Mouse (Mus musculus): ENCODE data around the gene Frat2.

Gene Frat2

GRCm38 (mm10) chr19:41816915-41817314 is 31.0 kb downstream of the Frat2 start:
- no peak for DNase-seq

GRCm38 (mm10) chr19:41816410-41816809 is 31.5 kb downstream of the Frat2 start:
- DNase-seq = no peak

GRCm38 (mm10) chr19:41813374-41813773 is 34.6 kb downstream of the Frat2 start:
- no peak for DNase-seq

DNA sequence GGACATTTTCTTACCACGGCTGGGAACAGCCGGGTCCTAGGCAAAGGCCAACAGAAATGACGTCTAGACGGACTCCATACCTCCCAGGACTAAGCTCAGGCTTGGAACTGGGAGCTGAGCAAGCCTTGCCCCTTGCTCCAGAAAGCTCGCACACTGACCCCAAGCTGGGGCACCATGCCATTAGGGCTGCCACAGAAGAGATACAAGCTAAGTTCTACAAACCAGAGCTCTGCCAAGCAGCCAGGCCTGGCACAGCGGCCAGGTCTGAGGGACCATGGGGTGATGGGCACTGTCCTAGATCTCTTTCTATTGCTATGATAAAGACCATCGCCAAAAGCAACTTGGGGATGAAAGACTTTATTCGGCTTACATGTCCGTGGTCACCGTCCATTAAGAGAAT is 35.4 kb downstream of the Frat2 start:
- DNase-seq = no peak

DNA sequence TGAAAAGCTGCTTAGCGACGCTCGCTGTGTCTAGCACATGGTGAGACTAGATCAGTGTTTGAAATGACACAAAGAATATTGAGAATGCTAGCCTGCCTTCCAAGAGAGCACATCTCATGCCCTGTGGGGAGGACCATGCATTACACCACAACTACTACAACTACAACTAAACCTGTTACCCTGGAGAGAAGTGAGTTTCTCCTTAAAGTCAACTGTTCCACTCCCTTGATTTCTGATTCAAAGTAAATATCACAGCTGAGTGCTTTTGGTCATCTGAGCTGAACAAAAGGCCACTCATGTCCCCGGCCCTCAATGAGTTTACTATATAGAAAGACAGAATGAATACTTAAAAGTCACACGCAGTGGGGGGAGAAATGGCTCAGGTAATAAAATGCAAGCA is 37.9 kb downstream of the Frat2 start:
- DNase-seq = no peak

DNA sequence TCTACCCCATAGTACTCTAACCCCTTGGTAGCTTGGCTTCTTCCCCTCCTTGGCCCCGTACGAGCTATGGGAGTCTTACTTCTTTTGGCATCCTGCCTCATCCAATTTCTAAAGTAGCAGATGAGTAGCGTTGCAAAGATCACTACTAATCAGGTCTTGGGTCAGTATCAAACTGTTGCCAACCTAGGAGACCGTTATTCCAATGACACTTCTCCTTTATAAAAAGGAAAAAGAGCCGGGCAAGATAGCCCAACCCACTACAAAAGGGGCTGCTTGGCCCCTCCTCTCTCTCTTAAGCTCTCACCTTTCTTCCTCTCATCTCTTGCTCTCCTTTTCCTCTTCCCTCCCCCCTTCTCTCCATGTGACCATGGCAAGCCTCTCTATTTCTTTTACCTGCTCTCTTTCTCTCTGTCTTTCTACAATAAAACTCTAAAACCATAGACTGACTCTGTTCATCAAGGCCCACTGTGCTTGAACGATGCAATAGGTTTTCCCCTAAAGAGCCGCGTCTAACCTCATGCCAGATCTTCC is 39.8 kb downstream of the Frat2 start:
- no peak for DNase-seq

GRCm38 (mm10) chr19:41807497-41807896 is 40.4 kb downstream of the Frat2 start:
- no peak for DNase-seq

- no peak for DNase-seq
Observed at GRCm38 (mm10) chr19:41805831-41806230, 42.1 kb downstream of the Frat2 start.

GRCm38 (mm10) chr19:41803322-41803721 is 44.6 kb downstream of the Frat2 start:
- peak; percentile 47 for DNase-seq

DNA sequence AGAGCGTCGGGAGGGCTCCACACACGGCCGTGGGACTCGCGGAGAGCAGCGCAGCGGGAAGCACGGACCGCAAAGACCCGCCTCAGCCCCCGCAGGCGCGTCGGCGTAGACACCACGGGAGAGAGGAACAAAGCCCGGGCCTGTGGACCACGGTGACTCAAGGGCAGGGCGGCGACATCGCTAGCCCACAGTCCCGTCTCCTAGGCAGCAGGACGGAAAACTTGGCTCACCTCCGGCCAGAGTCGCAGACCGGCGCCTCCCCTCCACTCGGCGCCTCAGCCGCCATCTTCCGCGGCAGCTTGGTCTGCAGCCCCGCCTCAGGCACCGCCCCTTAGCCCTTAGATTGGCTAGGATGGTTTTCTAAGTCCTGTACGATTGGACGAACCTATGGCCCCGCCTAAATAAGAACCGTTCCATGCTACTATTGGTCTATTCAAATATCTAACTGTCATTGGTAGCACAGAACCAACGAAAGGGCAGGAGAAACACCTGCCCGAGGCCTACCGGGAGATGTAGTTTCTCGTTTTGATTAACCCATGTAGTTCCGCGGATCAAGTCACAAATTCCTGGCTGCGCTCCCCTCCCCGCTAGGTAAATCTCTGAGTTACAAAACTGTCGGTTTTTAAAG is 46.1 kb downstream of the Frat2 start, which contains the start of gene Arhgap19:
Arhgap19 (minus strand) TSS at position 306 of the 628 bp plus-strand sequence.
- DNase-seq = peak; percentile 98

DNA sequence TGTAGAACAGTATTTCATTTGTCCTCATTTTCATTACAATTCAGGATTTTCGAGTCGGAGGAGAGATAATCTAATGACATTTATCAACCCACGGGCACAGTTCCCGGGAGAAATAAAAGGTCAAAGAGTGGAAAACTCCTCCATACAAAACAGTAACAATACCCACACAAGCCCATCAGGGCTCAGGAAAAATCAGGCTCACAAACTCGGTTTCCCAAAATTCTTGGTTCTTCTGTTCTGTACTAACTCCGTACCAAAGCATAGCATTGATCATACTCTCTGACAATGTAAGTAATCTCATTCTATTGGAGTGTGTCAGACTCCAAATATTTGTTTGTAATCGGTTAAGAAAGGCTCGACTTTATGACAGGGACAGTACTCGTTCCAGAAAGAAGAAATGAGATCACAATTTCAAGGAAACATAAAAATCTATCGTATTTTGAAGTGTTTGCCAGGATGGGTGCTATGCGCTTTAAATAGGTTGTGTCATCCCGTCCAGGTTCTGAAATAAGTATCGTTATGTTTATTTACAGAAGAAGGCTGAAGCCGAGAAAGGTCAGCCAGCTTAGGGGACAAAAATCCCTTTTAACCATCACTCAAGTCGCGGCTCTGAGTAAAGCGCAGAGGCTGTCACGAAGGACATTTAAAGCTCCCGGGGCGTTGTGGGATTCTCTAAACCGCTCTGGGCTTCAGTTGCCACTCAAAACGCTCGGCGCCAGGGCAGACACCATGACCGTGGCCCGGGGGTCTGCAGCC is 46.8 kb downstream of the Frat2 start:
- no peak for DNase-seq

DNA sequence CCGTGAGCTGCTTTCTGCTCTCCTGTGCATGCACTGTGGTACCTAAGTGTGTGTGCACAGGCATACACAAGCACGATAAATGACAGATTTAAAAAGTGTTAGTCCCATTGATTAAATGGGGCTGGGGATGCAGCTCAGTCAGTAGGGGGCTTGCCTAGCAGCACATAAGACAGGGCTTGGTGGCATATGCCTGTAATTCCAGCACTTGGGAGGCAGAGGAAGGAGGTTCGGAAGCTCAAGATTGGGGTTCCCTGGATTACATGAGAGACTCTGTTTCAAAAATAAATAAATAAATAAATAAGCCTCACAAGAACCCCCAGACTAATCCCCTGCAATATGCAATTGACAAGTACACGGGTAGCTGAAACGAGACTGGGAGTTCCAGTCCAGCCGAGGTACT is 47.5 kb downstream of the Frat2 start:
- DNase-seq = no peak

GRCm38 (mm10) chr19:41797536-41797935 is 50.4 kb downstream of the Frat2 start:
- DNase-seq = no peak

GRCm38 (mm10) chr19:41796789-41797327 is 51.1 kb downstream of the Frat2 start:
- no peak for DNase-seq

- DNase-seq = no peak
Observed at GRCm38 (mm10) chr19:41796148-41796760, 51.7 kb downstream of the Frat2 start.
